Mouse (Mus musculus): ENCODE results near the gene Scgb1b15. TPM values are rescaled to one million over a fixed set of nuclear protein-coding genes. Genes with fewer than 3 reads are reported as not detected.
"Not testable (repeated sequence)": the region's sequence is repeated elsewhere in the genome, so short reads cannot be mapped to it uniquely, and the experiment has no call there.

Gene Scgb1b15
- total RNA-seq (2021): not detected

GRCm38 (mm10) chr7:32836254-32836653, at the start of gene Scgb1b15:
Gene Scgb1b15, plus strand, starts transcription at chr7:32836554.
- intact Hi-C loops (cut with DNase I): not testable (repeated sequence)

GRCm38 (mm10) chr7:32829562-32829961, 6.8 kb upstream of the Scgb1b15 start, which contains the start of gene Scgb2b15:
Gene Scgb2b15, minus strand, starts transcription at chr7:32829662.
- intact Hi-C loops (cut with DNase I); DNase-seq (ENCODE audit: extremely low spot score in 1 of 2, low spot score in 2 of 2): not testable (repeated sequence)

More at GRCm38 (mm10) chr7:32836254-32836653, at the start of gene Scgb1b15:
- DNase-seq (ENCODE audit: extremely low spot score in 1 of 2, low spot score in 2 of 2): not testable (repeated sequence)

Other genes starting within 250 kb of the Scgb1b15 start
- not detected for gene Scgb2b15, start 6.9 kb upstream of the Scgb1b15 start, total RNA-seq (2021)
- not detected for gene Scgb2b17, start 220.0 kb downstream of the Scgb1b15 start, total RNA-seq (2021)
- not detected for gene Scgb1b17, start 226.9 kb downstream of the Scgb1b15 start, total RNA-seq (2021)